In the genomic region with DNA sequence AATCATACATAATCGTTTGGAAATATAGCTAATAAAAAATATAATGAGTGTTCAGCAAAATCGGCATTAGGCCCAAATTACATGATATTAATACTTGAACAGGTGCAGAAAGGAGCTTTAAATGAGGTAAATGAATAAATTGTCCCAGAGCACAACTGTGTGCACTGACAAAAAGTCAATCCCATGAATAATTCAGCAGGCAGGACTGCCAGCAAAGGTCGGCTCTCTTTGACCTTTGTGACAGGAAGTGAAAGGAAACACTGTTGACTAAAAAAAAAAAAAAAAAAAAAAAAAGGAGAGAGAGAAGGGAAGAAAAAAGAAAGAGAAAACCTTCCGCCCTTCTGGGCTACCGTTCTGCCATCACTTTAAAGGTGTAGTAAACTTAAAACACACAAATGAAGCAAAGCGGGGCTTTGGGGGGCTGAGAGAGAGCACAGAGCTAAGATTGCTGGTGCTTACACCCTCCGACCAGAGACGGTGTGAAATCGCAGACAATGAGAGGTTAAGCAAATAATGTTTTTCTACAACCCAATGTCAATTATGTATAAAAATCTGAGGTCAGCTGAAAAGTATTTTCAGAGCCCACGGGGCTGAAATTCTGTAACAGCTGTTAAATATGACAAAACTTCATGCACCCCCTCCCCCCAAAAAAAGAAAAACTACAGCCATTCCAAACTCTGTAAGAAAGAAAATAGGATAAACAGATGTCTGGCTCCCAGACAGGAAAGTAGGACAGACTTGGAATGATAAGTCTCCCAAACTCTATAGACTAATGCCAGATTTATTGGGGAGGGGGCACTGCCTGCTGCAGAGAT, we compare ENCODE assay signal across 13 mouse cellular contexts. TPM values are rescaled to one million over a fixed set of nuclear protein-coding genes. Genes with fewer than 3 reads are reported as not detected.
DNase-seq lines count a peak whose midpoint lies in the region; ATAC-seq lines count a peak whose summit lies in the region.
"Had no signal": no experiment of that assay in that cellular context is flagged by ENCODE, and none has a peak within 500 bp of the region (broad histone marks: within the 10 kb centered on the region; RNA-seq: fewer than 3 reads in every experiment).

No protein-coding gene starts in this region.

- H3K9me3 ChIP-seq in heart, embryonic 14.5 days (ENCODE audit: control insufficient read depth, low read length) = no peaks in the 10 kb centered on the region
- no peaks in the 10 kb centered on the region for H3K9me3 ChIP-seq in hindbrain, embryonic 14.5 days (ENCODE audit: control insufficient read depth, low read length)
- H3K9me3 ChIP-seq in midbrain, embryonic 16.5 days (replicated peaks; ENCODE audit: control insufficient read depth, low read length, poor library complexity, severe bottlenecking) = no peaks in the 10 kb centered on the region
- H3K9me3 ChIP-seq: liver, embryonic 13.5 days had no signal

- WGBS in heart, embryonic 14.5 days = 56% methylated on average over 10 of the region's 10 CpGs
- WGBS in hindbrain, embryonic 14.5 days = 9% methylated on average over 10 of the region's 10 CpGs
- WGBS in midbrain, embryonic 16.5 days = 18% methylated on average over 10 of the region's 10 CpGs

- no peak overlapping the region for H3K27ac ChIP-seq in heart, embryonic 14.5 days (replicated peaks in 1 of 2; ENCODE audit: control insufficient read depth in 1 of 2, insufficient read depth in 1 of 2, low read depth in 2 of 2, low read length in 2 of 2)
- peak overlapping the region; percentile 92 for H3K27ac ChIP-seq in hindbrain, embryonic 14.5 days
- peak overlapping the region; percentile 83 for H3K27ac ChIP-seq in midbrain, embryonic 16.5 days (ENCODE audit: low read length)
- H3K27ac ChIP-seq: liver, embryonic 13.5 days had no signal

- H3K9ac ChIP-seq in heart, embryonic 14.5 days (ENCODE audit: low read length) = no peak overlapping the region; the same call in 1 of the 2 replicates
- peak overlapping the region; percentile 79 for H3K9ac ChIP-seq in hindbrain, embryonic 14.5 days
- peak overlapping the region; percentile 63 for H3K9ac ChIP-seq in midbrain, embryonic 16.5 days (ENCODE audit: low read depth, low read length)
- H3K9ac ChIP-seq: liver, embryonic 13.5 days had no signal

- no peak for DNase-seq in heart, postnatal 36 days
- peak; percentile 78 for DNase-seq in embryo, embryonic 10 days (ENCODE audit: low spot score)
- peak; percentile 74 for DNase-seq in hindbrain, embryonic 14.5 days (ENCODE audit: low spot score)
- DNase-seq in cerebellum, adult 8-10 months = no peak
- no peak for DNase-seq in layer of hippocampus, adult 9-10 months (ENCODE audit: low spot score)
- no peak for DNase-seq in thymus, postnatal 25 days
- DNase-seq: adrenal gland, adult 8-10 months; gastrocnemius, postnatal 25 days; liver, embryonic 13.5 days; thymus, adult 2 months had no signal

- intact Hi-C loops in heart, postnatal 36 days (cut with DNase I) = loop anchor here (5.0 kb wide), 1 partner anchor 56 kb away; no protein-coding TSS in a partner anchor

- no peaks in the 10 kb centered on the region for H3K36me3 ChIP-seq in heart, embryonic 14.5 days (ENCODE audit: control insufficient read depth, insufficient read depth, low read length)
- peaks cover 15% of the 10 kb centered on the region for H3K36me3 ChIP-seq in hindbrain, embryonic 14.5 days (replicated peaks; ENCODE audit: control insufficient read depth, insufficient read depth)
- no peaks in the 10 kb centered on the region for H3K36me3 ChIP-seq in midbrain, embryonic 16.5 days (ENCODE audit: control insufficient read depth, insufficient read depth, low read length)
- H3K36me3 ChIP-seq: liver, embryonic 13.5 days had no signal

- H3K4me1 ChIP-seq in heart, embryonic 14.5 days (ENCODE audit: control insufficient read depth in 2 of 2, insufficient read depth in 2 of 2, low read length in 2 of 2) = peaks cover 6 to 13% of the 10 kb centered on the region in 2 experiments; a peak in 2 of 4 replicates
- H3K4me1 ChIP-seq in hindbrain, embryonic 14.5 days (replicated peaks; ENCODE audit: control insufficient read depth, insufficient read depth, low read length) = peaks cover 53% of the 10 kb centered on the region
- H3K4me1 ChIP-seq in midbrain, embryonic 16.5 days (ENCODE audit: control insufficient read depth, insufficient read depth, low read length) = peaks cover 33% of the 10 kb centered on the region
- H3K4me1 ChIP-seq: liver, embryonic 13.5 days had no signal

- H3K4me2 ChIP-seq in heart, embryonic 14.5 days (ENCODE audit: low read length) = peak overlapping the region; percentile 8; the same call in 1 of the 2 replicates
- H3K4me2 ChIP-seq in hindbrain, embryonic 14.5 days (replicated peaks) = peak overlapping the region; percentile 70
- H3K4me2 ChIP-seq in midbrain, embryonic 16.5 days (ENCODE audit: low read length) = peak overlapping the region; percentile 59
- H3K4me2 ChIP-seq: liver, embryonic 13.5 days had no signal

- no peak overlapping the region for H3K4me3 ChIP-seq in heart, embryonic 14.5 days (ENCODE audit: control insufficient read depth in 1 of 2, insufficient read depth in 1 of 2, low read depth in 1 of 2, low read length in 2 of 2)
- H3K4me3 ChIP-seq in hindbrain, embryonic 14.5 days (replicated peaks; ENCODE audit: low read length) = peak overlapping the region; percentile 32
- peak overlapping the region; percentile 24 for H3K4me3 ChIP-seq in midbrain, embryonic 16.5 days (ENCODE audit: low read depth, low read length)
- H3K4me3 ChIP-seq: liver, embryonic 13.5 days had no signal

- H3K27me3 ChIP-seq in heart, embryonic 14.5 days (ENCODE audit: control insufficient read depth, insufficient read depth, low read length) = peaks cover 58% of the 10 kb centered on the region
- H3K27me3 ChIP-seq in hindbrain, embryonic 14.5 days (ENCODE audit: control insufficient read depth, insufficient read depth, low read length) = no peaks in the 10 kb centered on the region
- peaks cover 5% of the 10 kb centered on the region; the same call in 1 of the 2 replicates for H3K27me3 ChIP-seq in midbrain, embryonic 16.5 days (ENCODE audit: control insufficient read depth, insufficient read depth, low read depth, low read length)

- ATAC-seq in heart, embryonic 14.5 days (ENCODE audit: insufficient number of reproducible peaks, insufficient read depth, low FRiP score, low read depth) = no peak
- ATAC-seq in hindbrain, embryonic 14.5 days (ENCODE audit: low FRiP score) = no peak
- no peak for ATAC-seq in midbrain, embryonic 16.5 days

RNA-seq across cellular contexts. Expression of gene Ebf3, which starts 11.1 kb away (rescaled TPM):
- 2.2 and 2.3 TPM in 2 replicates for polyA plus RNA-seq in heart, embryonic 14.5 days (2014; fragmentation: Nextera tagmentation; extraction: Ambion mirVana)
- 1 to 10 TPM; 8.0 to 8.1 TPM for total RNA-seq in heart, postnatal 36 days (2021)
- 26.9 and 32.8 TPM in 2 replicates for polyA plus RNA-seq in hindbrain, embryonic 14.5 days (2014; fragmentation: Nextera tagmentation; extraction: Ambion mirVana)
- polyA plus RNA-seq in midbrain, embryonic 16.5 days (2015; fragmentation: Nextera tagmentation; extraction: Ambion mirVana) = 8.8 and 9.0 TPM in 2 replicates
- total RNA-seq: common myeloid progenitor, adult 5-6 weeks had no signal

Comparison
In these comparisons a context has a peak if more than half of its experiments do, and no peak if none do; other contexts are left out.
1. H3K27ac ChIP-seq: peak in hindbrain, embryonic 14.5 days (single experiment) and midbrain, embryonic 16.5 days (single experiment); none in heart, embryonic 14.5 days (0 of 2).
2. H3K4me2 ChIP-seq: peak in every context shown above with its lines; median percentile 70 in hindbrain, embryonic 14.5 days; 59 in midbrain, embryonic 16.5 days; 8 in heart, embryonic 14.5 days.
3. H3K4me3 ChIP-seq: peak in hindbrain, embryonic 14.5 days (single experiment) and midbrain, embryonic 16.5 days (single experiment); none in heart, embryonic 14.5 days (0 of 2).
4. DNase-seq: peak in embryo, embryonic 10 days (single experiment) and hindbrain, embryonic 14.5 days (single experiment); none in heart, postnatal 36 days (0 of 2), cerebellum, adult 8-10 months (single experiment), layer of hippocampus, adult 9-10 months (single experiment) and thymus, postnatal 25 days (single experiment).